Mouse (Mus musculus): ENCODE measurements around the gene Scn1b. TPM values are rescaled to one million over a fixed set of nuclear protein-coding genes. Genes with fewer than 3 reads are reported as not detected.
A peak's percentile ranks its signal among the peaks of the same experiment; 100 is the strongest.

Gene Scn1b
- polyA plus RNA-seq, 1 experiment from 2014 or later, result 7.8 TPM

- ATAC-seq (ENCODE audit: insufficient number of reproducible peaks, low FRiP score, low TSS enrichment, low read depth), result no peak
- peak overlapping the region; percentile 96 for H3K27ac ChIP-seq (replicated peaks)
- no peak overlapping the region for H3K9ac ChIP-seq
- peak overlapping the region; percentile 66 for H3K4me2 ChIP-seq (replicated peaks)
- H3K9me3 ChIP-seq (replicated peaks), result no peaks in the 10 kb centered on the region
- H3K4me1 ChIP-seq, result peaks cover 40% of the 10 kb centered on the region
- peaks cover 8% of the 10 kb centered on the region for H3K36me3 ChIP-seq
- H3K27me3 ChIP-seq, result no peaks in the 10 kb centered on the region
- WGBS, result 46% methylated on average over 3 of the region's 3 CpGs
- peak overlapping the region; percentile 87 for H3K4me3 ChIP-seq (replicated peaks)
These were observed 21.3 kb upstream of the Scn1b start for GRCm38 (mm10) chr7:31148086-31148485.

- ATAC-seq (ENCODE audit: insufficient number of reproducible peaks, low FRiP score, low TSS enrichment, low read depth), result no peak
- Histone ChIP-seq H3K9ac (no peak overlapping the region), H3K9me3 (replicated peaks) (no peaks in the 10 kb centered on the region), H3K4me1 (peaks cover 30% of the 10 kb centered on the region), H3K4me3 (replicated peaks) (no peak overlapping the region), H3K36me3 (peaks cover 32% of the 10 kb centered on the region), H3K4me2 (replicated peaks) (no peak overlapping the region), H3K27ac (replicated peaks) (no peak overlapping the region), H3K27me3 (no peaks in the 10 kb centered on the region)
- WGBS, result 90% methylated on average over 12 of the region's 12 CpGs
These were observed 18.9 kb upstream of the Scn1b start for GRCm38 (mm10) chr7:31145596-31146160.

GRCm38 (mm10) chr7:31144886-31145285 is 18.1 kb upstream of the Scn1b start:
- Histone ChIP-seq H3K9me3 (replicated peaks) (no peaks in the 10 kb centered on the region), H3K4me2 (replicated peaks) (no peak overlapping the region), H3K4me1 (peaks cover 29% of the 10 kb centered on the region), H3K27ac (replicated peaks) (no peak overlapping the region), H3K9ac (no peak overlapping the region), H3K36me3 (peaks cover 39% of the 10 kb centered on the region), H3K27me3 (no peaks in the 10 kb centered on the region), H3K4me3 (replicated peaks) (no peak overlapping the region)
- no peak for ATAC-seq (ENCODE audit: insufficient number of reproducible peaks, low FRiP score, low TSS enrichment, low read depth)
- 96% methylated on average over 16 of the region's 16 CpGs for WGBS

- no peaks in the 10 kb centered on the region for H3K4me1 ChIP-seq
- H3K36me3 ChIP-seq, result peaks cover 79% of the 10 kb centered on the region
- whole genome bisulfite sequencing, result 90% methylated on average over 10 of the region's 10 CpGs
These were observed 14.1 kb upstream of the Scn1b start for GRCm38 (mm10) chr7:31140941-31141340.

GRCm38 (mm10) chr7:31140302-31140701 is 13.5 kb upstream of the Scn1b start:
- H3K9ac ChIP-seq, result no peak overlapping the region
- ATAC-seq (ENCODE audit: insufficient number of reproducible peaks, low FRiP score, low TSS enrichment, low read depth), result no peak
- no peaks in the 10 kb centered on the region for H3K9me3 ChIP-seq (replicated peaks)

More at GRCm38 (mm10) chr7:31140941-31141340, 14.1 kb upstream of the Scn1b start:
- H3K4me2 ChIP-seq (replicated peaks), result no peak overlapping the region
- no peaks in the 10 kb centered on the region for H3K9me3 ChIP-seq (replicated peaks)
- H3K27ac ChIP-seq (replicated peaks), result no peak overlapping the region
- no peak overlapping the region for H3K4me3 ChIP-seq (replicated peaks)
- H3K9ac ChIP-seq, result no peak overlapping the region
- no peaks in the 10 kb centered on the region for H3K27me3 ChIP-seq
- no peak for ATAC-seq (ENCODE audit: insufficient number of reproducible peaks, low FRiP score, low TSS enrichment, low read depth)

GRCm38 (mm10) chr7:31139765-31140164 is 13.0 kb upstream of the Scn1b start:
- no peaks in the 10 kb centered on the region for H3K27me3 ChIP-seq
- no peak overlapping the region for H3K9ac ChIP-seq
- ATAC-seq (ENCODE audit: insufficient number of reproducible peaks, low FRiP score, low TSS enrichment, low read depth), result no peak

More at GRCm38 (mm10) chr7:31140302-31140701, 13.5 kb upstream of the Scn1b start:
- Histone ChIP-seq H3K4me3 (replicated peaks) (no peak overlapping the region), H3K36me3 (peaks cover 85% of the 10 kb centered on the region), H3K4me1 (no peaks in the 10 kb centered on the region), H3K27ac (replicated peaks) (no peak overlapping the region), H3K4me2 (replicated peaks) (no peak overlapping the region), H3K27me3 (no peaks in the 10 kb centered on the region)
- 81% methylated on average over 4 of the region's 4 CpGs for WGBS

GRCm38 (mm10) chr7:31135717-31136116 is 8.9 kb upstream of the Scn1b start:
- WGBS, result 91% methylated on average over 10 of the region's 10 CpGs
- Histone ChIP-seq H3K4me3 (replicated peaks) (no peak overlapping the region), H3K4me2 (replicated peaks) (no peak overlapping the region), H3K27me3 (no peaks in the 10 kb centered on the region), H3K36me3 (peaks cover 99% of the 10 kb centered on the region), H3K4me1 (0 out of 2 replicates have a peak, but pooled peaks cover 4% of the 10 kb centered on the region), H3K9ac (no peak overlapping the region), H3K27ac (replicated peaks) (no peak overlapping the region), H3K9me3 (replicated peaks) (no peaks in the 10 kb centered on the region)
- ATAC-seq (ENCODE audit: insufficient number of reproducible peaks, low FRiP score, low TSS enrichment, low read depth), result no peak

More at GRCm38 (mm10) chr7:31139765-31140164, 13.0 kb upstream of the Scn1b start:
- Histone ChIP-seq H3K4me2 (replicated peaks) (no peak overlapping the region), H3K4me3 (replicated peaks) (no peak overlapping the region), H3K4me1 (no peaks in the 10 kb centered on the region), H3K9me3 (replicated peaks) (no peaks in the 10 kb centered on the region), H3K27ac (replicated peaks) (no peak overlapping the region), H3K36me3 (peaks cover 90% of the 10 kb centered on the region)
- 54% methylated on average over 5 of the region's 5 CpGs for WGBS

- ATAC-seq (ENCODE audit: insufficient number of reproducible peaks, low FRiP score, low TSS enrichment, low read depth), result no peak
- Histone ChIP-seq H3K4me1 (peaks cover 12% of the 10 kb centered on the region), H3K9me3 (replicated peaks) (no peaks in the 10 kb centered on the region), H3K27ac (replicated peaks) (no peak overlapping the region), H3K4me3 (replicated peaks) (no peak overlapping the region), H3K27me3 (no peaks in the 10 kb centered on the region; the same call in 1 of the 2 replicates), H3K36me3 (peaks cover 82% of the 10 kb centered on the region), H3K9ac (no peak overlapping the region), H3K4me2 (replicated peaks) (no peak overlapping the region)
- WGBS, result 82% methylated on average over 4 of the region's 4 CpGs
These were observed 5.1 kb upstream of the Scn1b start for GRCm38 (mm10) chr7:31131866-31132265.

- no peak overlapping the region for H3K9ac ChIP-seq
- WGBS, result 28% methylated on average over 4 of the region's 4 CpGs
- no peak overlapping the region for H3K4me3 ChIP-seq (replicated peaks)
- peaks cover 18% of the 10 kb centered on the region for H3K4me1 ChIP-seq
- no peaks in the 10 kb centered on the region for H3K9me3 ChIP-seq (replicated peaks)
- H3K4me2 ChIP-seq (replicated peaks), result no peak overlapping the region
- peaks cover 72% of the 10 kb centered on the region for H3K36me3 ChIP-seq
- H3K27me3 ChIP-seq, result peaks cover under 1% of the 10 kb centered on the region; the same call in 1 of the 2 replicates
- ATAC-seq (ENCODE audit: insufficient number of reproducible peaks, low FRiP score, low TSS enrichment, low read depth), result no peak
- no peak overlapping the region for H3K27ac ChIP-seq (replicated peaks)
These were observed 4.0 kb upstream of the Scn1b start for GRCm38 (mm10) chr7:31130841-31131240.

- WGBS, result 94% methylated on average over 7 of the region's 7 CpGs
These were observed 3.4 kb upstream of the Scn1b start for GRCm38 (mm10) chr7:31130197-31130596.

GRCm38 (mm10) chr7:31128157-31128705 is 1.4 kb upstream of the Scn1b start:
- H3K27me3 ChIP-seq, result peaks cover 15% of the 10 kb centered on the region
- H3K4me2 ChIP-seq (replicated peaks), result no peak overlapping the region
- ATAC-seq (ENCODE audit: insufficient number of reproducible peaks, low FRiP score, low TSS enrichment, low read depth), result no peak
- WGBS, result 61% methylated on average over 9 of the region's 9 CpGs
- H3K4me3 ChIP-seq (replicated peaks), result no peak overlapping the region
- peaks cover 18% of the 10 kb centered on the region for H3K4me1 ChIP-seq
- no peak overlapping the region for H3K27ac ChIP-seq (replicated peaks)
- H3K9ac ChIP-seq, result no peak overlapping the region
- H3K36me3 ChIP-seq, result peaks cover 46% of the 10 kb centered on the region
- H3K9me3 ChIP-seq (replicated peaks), result no peaks in the 10 kb centered on the region

More at GRCm38 (mm10) chr7:31130197-31130596, 3.4 kb upstream of the Scn1b start:
- ATAC-seq (ENCODE audit: insufficient number of reproducible peaks, low FRiP score, low TSS enrichment, low read depth), result no peak
- H3K4me3 ChIP-seq (replicated peaks), result no peak overlapping the region
- no peak overlapping the region for H3K27ac ChIP-seq (replicated peaks)
- peaks cover 7% of the 10 kb centered on the region for H3K27me3 ChIP-seq
- no peak overlapping the region for H3K9ac ChIP-seq
- H3K4me1 ChIP-seq, result peaks cover 18% of the 10 kb centered on the region
- H3K9me3 ChIP-seq (replicated peaks), result no peaks in the 10 kb centered on the region
- H3K36me3 ChIP-seq, result peaks cover 66% of the 10 kb centered on the region
- no peak overlapping the region for H3K4me2 ChIP-seq (replicated peaks)

Measured in embryonic facial prominence, embryonic 15.5 days (tissue).